ENCODE assay signal across 19 mouse cellular contexts in the genomic region with DNA sequence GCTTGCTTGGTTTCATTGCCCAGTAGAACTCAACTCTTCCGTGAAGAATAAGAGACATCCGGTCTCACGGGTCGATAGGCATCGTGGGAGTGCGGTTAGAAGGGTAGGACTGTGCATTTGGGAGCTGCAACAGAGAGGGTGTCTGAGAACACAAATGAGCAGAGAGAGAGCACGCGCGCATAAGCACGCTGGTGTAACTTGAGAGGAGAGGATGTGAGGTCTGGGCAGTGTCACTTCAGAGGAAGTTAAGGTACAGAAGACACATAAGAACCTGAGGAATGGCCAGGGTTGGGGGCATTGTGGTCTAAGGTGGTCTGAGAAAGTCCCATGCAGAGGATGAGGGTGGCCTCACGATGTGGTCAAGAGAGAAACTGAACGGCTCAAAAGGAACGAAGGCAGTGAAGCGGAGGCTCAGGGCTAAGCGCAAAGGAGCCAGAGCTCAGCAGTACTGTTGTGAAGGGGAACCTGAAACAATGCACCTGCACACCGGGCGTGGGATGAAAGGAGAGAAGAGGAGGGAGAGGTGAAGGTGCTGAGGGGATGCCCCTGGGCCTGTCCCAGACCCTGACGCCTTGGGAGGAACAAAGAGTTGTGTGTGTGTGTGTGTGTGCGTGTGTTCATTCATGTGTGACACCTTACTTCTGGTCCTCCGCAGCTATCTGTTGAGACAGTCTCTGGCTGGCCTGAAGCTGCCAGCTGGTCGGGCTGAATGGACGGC. TPM values are rescaled to one million over a fixed set of nuclear protein-coding genes. Genes with fewer than 3 reads are reported as not detected.
"Had no signal": no experiment of that assay in that cellular context is flagged by ENCODE, and none has a peak within 500 bp of the region (broad histone marks: within the 10 kb centered on the region; RNA-seq: fewer than 3 reads in every experiment).

No protein-coding gene starts in this region.

- H3K9ac ChIP-seq: hindbrain, embryonic 14.5 days; intestine, embryonic 15.5 days; limb, embryonic 13.5 days; liver, embryonic 15.5 days; midbrain, embryonic 13.5 days; neural tube, embryonic 15.5 days had no signal

- H3K4me3 ChIP-seq: intestine, embryonic 15.5 days; layer of hippocampus, adult 2 months; limb, embryonic 13.5 days; liver, embryonic 15.5 days; midbrain, embryonic 13.5 days; myocyte; neural tube, embryonic 15.5 days had no signal

- H3K27me3 ChIP-seq: intestine, embryonic 15.5 days; limb, embryonic 13.5 days; liver, embryonic 15.5 days; midbrain, embryonic 13.5 days; neural tube, embryonic 15.5 days had no signal

- H3K27ac ChIP-seq: hindbrain, embryonic 14.5 days; intestine, embryonic 15.5 days; layer of hippocampus, adult 2 months; limb, embryonic 13.5 days; liver, embryonic 15.5 days; midbrain, embryonic 13.5 days; neural tube, embryonic 15.5 days; stomach, postnatal 0 days had no signal

- H3K4me2 ChIP-seq: hindbrain, embryonic 14.5 days; intestine, embryonic 15.5 days; limb, embryonic 13.5 days; liver, embryonic 15.5 days; midbrain, embryonic 13.5 days; neural tube, embryonic 15.5 days had no signal

- H3K9me3 ChIP-seq: intestine, embryonic 15.5 days; limb, embryonic 13.5 days; liver, embryonic 15.5 days; midbrain, embryonic 13.5 days; neural tube, embryonic 15.5 days had no signal

- DNase-seq: kidney, postnatal 25 days; left cerebral cortex, postnatal 4 days; lung, adult 2 months; lung, postnatal 4 days; right cerebral cortex, adult 18-20 months; right cerebral cortex, postnatal 25 days; thymus, postnatal 14 days had no signal

- ATAC-seq: intestine, embryonic 15.5 days; lung, postnatal 0 days; midbrain, embryonic 13.5 days had no signal

RNA-seq across cellular contexts. Expression of a gene that starts 3.7 kb away (rescaled TPM):
- total RNA-seq: liver, adult 2 months had no signal
- polyA plus RNA-seq: liver, adult 2 months; small intestine, adult 2 months had no signal
